Mouse (Mus musculus): ENCODE measurements around the gene Pigt.
A peak's percentile ranks its signal among the peaks of the same experiment; 100 is the strongest.

- TF ChIP-seq CTCF (conservative IDR thresholded peaks at IDR 0.05; ENCODE audit: low read length) (peak; percentile 72), POU5F1 (IDR thresholded peaks at IDR 0.05; ENCODE audit: borderline replicate concordance, low read length) (no peak)
Measured at GRCm38 (mm10) chr2:164470254-164470653, 27.1 kb upstream of the Pigt start.

All from E14TG2a.4 (cell line).